Mouse (Mus musculus) heart, postnatal 25 days (tissue): ENCODE measurements around the gene Slc17a2. TPM values are rescaled to one million over a fixed set of nuclear protein-coding genes. Genes with fewer than 3 reads are reported as not detected.

Source experiments
- DNase-seq: peaks from one replicate; pipeline ENCODE4 v3.0.0; 2022; ENCODE audit warnings: low spot score
- intact Hi-C: fragments of 180-260 bp; cut with DNase I; formaldehyde crosslinking; loops from one replicate; pipeline ENCODE4 v1.15.1; 2025
- total RNA-seq, 2 experiments: library from RNA; stranded (reverse); gene quantifications; 2 replicates each; pipeline ENCODE4 v1.2.3; 2021

The Slc17a2 gene
- total RNA-seq, 2 experiments from 2014 or later, result not detected

- no peak for DNase-seq
- intact Hi-C loops, result no loop called here
Measured at GRCm38 (mm10) chr13:23867000-23867399, 60.2 kb downstream of the Slc17a2 start.

DNA sequence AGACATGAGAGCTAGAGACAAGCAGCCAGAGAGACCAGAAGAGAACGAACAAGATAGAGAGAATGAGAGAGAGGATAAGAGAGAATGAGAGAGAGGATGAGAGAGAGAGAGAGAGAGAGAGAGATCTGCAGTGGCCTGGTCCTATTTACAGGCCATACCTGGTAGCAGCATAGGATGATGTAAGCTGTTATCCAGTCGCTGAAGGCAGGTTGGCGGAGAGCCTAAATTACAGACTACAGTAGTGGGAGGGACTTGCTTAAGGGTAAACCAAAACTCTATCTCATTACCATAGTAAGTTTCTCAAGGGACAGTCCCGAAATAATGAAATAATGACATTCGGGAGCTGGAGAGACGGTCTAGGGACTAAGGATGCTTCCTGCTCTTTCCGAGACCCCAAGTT lies 60.6 kb downstream of the Slc17a2 start, which contains the start of gene Slc17a1:
TSS of gene Slc17a1 (plus strand) at position 346 of the 400 bp plus-strand sequence.
- intact Hi-C loops, result no loop called here
- DNase-seq, result no peak

- DNase-seq, result no peak
- intact Hi-C loops, result no loop called here
Measured at GRCm38 (mm10) chr13:23868790-23869533, 62.2 kb downstream of the Slc17a2 start.

GRCm38 (mm10) chr13:23869996-23870395 lies 63.2 kb downstream of the Slc17a2 start:
- no peak for DNase-seq
- intact Hi-C loops, result no loop called here

DNA sequence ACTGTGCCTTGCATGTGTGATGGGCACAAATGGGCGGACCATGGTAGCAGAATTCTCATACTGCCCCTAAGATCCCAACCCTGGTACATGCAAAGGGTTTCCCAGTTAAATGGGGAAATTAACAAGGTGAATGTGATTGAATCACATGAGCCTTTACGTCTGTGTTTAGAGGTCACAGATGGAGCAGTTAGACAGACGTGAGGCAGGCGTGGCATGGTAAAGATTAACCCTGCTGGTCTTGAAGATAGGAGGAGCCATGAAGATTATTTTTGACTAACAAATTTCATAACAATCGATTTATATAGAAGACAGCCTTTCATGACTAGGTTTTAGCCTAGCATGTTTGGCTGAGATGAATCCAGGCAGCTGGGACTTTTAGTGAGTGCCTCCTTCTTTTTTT lies 66.3 kb downstream of the Slc17a2 start:
- no peak for DNase-seq
- intact Hi-C loops, result no loop called here

Other genes with a start within 250 kb of the Slc17a2 start
- gene Hist1h3e, start 244.6 kb upstream of the Slc17a2 start, total RNA-seq, result 10 to 100 TPM; 15.4 to 27.3 TPM
- gene Hist1h2ae, start 235.8 kb upstream of the Slc17a2 start, total RNA-seq, result 1 to 10 TPM; 3.4 to 4.1 TPM
- gene Hist1h2bg, start 235.6 kb upstream of the Slc17a2 start, total RNA-seq, result 10 to 100 TPM; 28.4 to 48.1 TPM
- gene Hist1h2bf, start 232.8 kb upstream of the Slc17a2 start, total RNA-seq, result 10 to 100 TPM; 16.8 to 17.6 TPM
- 1 to 10 TPM; 2.4 to 4.8 TPM for gene Hist1h2ad, start 232.6 kb upstream of the Slc17a2 start, total RNA-seq
- gene Hist1h3d, start 231.2 kb upstream of the Slc17a2 start, total RNA-seq, result 1 to 10 TPM; 3.4 to 3.6 TPM
- 10 to 100 TPM; 54.4 to 63.1 TPM for gene Hist1h4d, start 225.4 kb upstream of the Slc17a2 start, total RNA-seq
- 10 to 100 TPM; 10.5 to 10.7 TPM for gene Hist1h2be, start 185.9 kb upstream of the Slc17a2 start, total RNA-seq
- gene Hist1h1e, start 184.4 kb upstream of the Slc17a2 start, total RNA-seq, result 10 to 100 TPM; 35.6 to 42.0 TPM
- gene Hist1h2ac, start 123.0 kb upstream of the Slc17a2 start, total RNA-seq, result 1 to 10 TPM; 1.5 to 1.9 TPM
- gene Hist1h2bc, start 122.8 kb upstream of the Slc17a2 start, total RNA-seq, result 10 to 100 TPM; 73.7 to 74.9 TPM
- gene Hist1h1t, start 111.2 kb upstream of the Slc17a2 start, total RNA-seq, result not detected
- gene Hist1h4c, start 108.5 kb upstream of the Slc17a2 start, total RNA-seq, result 10 to 100 TPM; 42.4 to 60.8 TPM
- gene Hfe, start 96.1 kb upstream of the Slc17a2 start, total RNA-seq, result 10 to 100 TPM; 48.9 to 50.3 TPM
- 100 to 1,000 TPM; 134 to 160 TPM for gene Hist1h1c, start 68.2 kb upstream of the Slc17a2 start, total RNA-seq
- gene Hist1h3c, start 61.4 kb upstream of the Slc17a2 start, total RNA-seq, result 1 to 10 TPM; 3.2 to 9.1 TPM
- 10 to 100 TPM in 1 of 2 experiments, 1 to 10 TPM in 1; 9.6 to 11.4 TPM for gene Hist1h2bb, start 60.3 kb upstream of the Slc17a2 start, total RNA-seq
- 10 to 100 TPM; 12.7 to 17.0 TPM for gene Hist1h2ab, start 55.9 kb upstream of the Slc17a2 start, total RNA-seq
- gene Hist1h3b, start 54.7 kb upstream of the Slc17a2 start, total RNA-seq, result 10 to 100 TPM; 19.3 to 26.5 TPM
- gene Hist1h4b, start 50.0 kb upstream of the Slc17a2 start, total RNA-seq, result 10 to 100 TPM; 13.3 to 23.6 TPM
- gene Hist1h4a, start 45.8 kb upstream of the Slc17a2 start, total RNA-seq, result 10 to 100 TPM; 12.6 to 15.8 TPM
- 10 to 100 TPM; 15.8 to 18.0 TPM for gene Hist1h3a, start 44.6 kb upstream of the Slc17a2 start, total RNA-seq
- gene Hist1h1a, start 43.3 kb upstream of the Slc17a2 start, total RNA-seq, result 1 to 10 TPM; 5.4 to 9.2 TPM
- not detected for gene Trim38, start 37.1 kb upstream of the Slc17a2 start, total RNA-seq
- not detected for gene Slc17a3, start 32.4 kb downstream of the Slc17a2 start, total RNA-seq
- gene Slc17a1, start 60.8 kb downstream of the Slc17a2 start, total RNA-seq, result not detected
- not detected for gene Slc17a4, start 108.0 kb downstream of the Slc17a2 start, total RNA-seq
- gene Hist1h2ba, start 127.2 kb downstream of the Slc17a2 start, total RNA-seq, result not detected
- not detected for gene Hist1h2aa, start 127.5 kb downstream of the Slc17a2 start, total RNA-seq
- gene Scgn, start 184.2 kb downstream of the Slc17a2 start, total RNA-seq, result not detected